Mouse (Mus musculus): ENCODE measurements around the gene Agbl4. TPM values are rescaled to one million over a fixed set of nuclear protein-coding genes. Genes with fewer than 3 reads are reported as not detected.

Agbl4 gene
- total and polyA plus RNA-seq, 3 experiments = not detected

DNA sequence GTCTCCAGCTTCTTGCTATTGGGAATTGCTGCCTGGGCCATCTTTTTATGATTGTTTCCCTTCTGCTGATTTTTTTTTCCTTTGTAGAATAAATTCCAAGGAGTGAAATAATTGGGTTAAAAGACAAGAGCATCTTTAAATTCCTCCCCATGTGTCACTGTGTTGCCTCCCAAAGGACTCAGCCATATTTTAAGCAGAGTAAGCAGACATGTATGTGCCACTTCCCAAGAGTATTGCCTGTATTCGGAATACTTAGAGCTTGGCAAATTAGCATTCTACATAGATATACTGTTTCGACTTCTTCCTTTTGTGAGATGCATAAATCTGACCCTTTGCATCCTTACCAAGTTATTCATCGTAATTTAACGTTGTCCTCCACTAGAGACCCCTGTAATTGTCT lies 1070.3 kb downstream of the Agbl4 start:
- Histone ChIP-seq H3K4me1 (ENCODE audit: control insufficient read depth in 1 of 2, insufficient read depth in 2 of 2) (peaks cover 13 to 16% of the 10 kb centered on the region in 2 experiments), H3K79me2 (replicated peaks; ENCODE audit: control insufficient read depth, extremely low read depth, insufficient read depth, poor library complexity, severe bottlenecking) (no peaks in the 10 kb centered on the region), H3K9ac (ENCODE audit: insufficient read depth, low read depth) (no peak overlapping the region), H3K27ac (ENCODE audit: insufficient read depth, low read depth) (no peak overlapping the region), H3K9me3 (replicated peaks; ENCODE audit: low read length) (no peaks in the 10 kb centered on the region), H3K27me3 (replicated peaks) (no peaks in the 10 kb centered on the region), H3K4me2 (ENCODE audit: insufficient read depth, low read depth, poor library complexity, severe bottlenecking) (no peak overlapping the region), H3K4me3 (replicated peaks in 1 of 3; ENCODE audit: low read depth in 2 of 3, low read length in 2 of 3, poor library complexity in 1 of 3) (no peak overlapping the region), H3K36me3 (replicated peaks in 1 of 2; ENCODE audit: control insufficient read depth in 1 of 2, insufficient read depth in 1 of 2, low read length in 1 of 2) (no peaks in the 10 kb centered on the region)
- dilution Hi-C loops (cut with MboI; ENCODE audit: extremely low pct_ligation_motif_present, extremely low pct_unique_long_range_greater_than_20kb, low sequenced_read_pairs) = no loop called here
- TF ChIP-seq CHD1 (IDR thresholded peaks at IDR 0.05; ENCODE audit: low read depth, low read length) (no peak), ZMIZ1 (IDR thresholded peaks at IDR 0.05; ENCODE audit: low read depth, low read length) (no peak), KAT2A (IDR thresholded peaks at IDR 0.05; ENCODE audit: insufficient replicate concordance, low read length) (no peak), CHD2 (IDR thresholded peaks at IDR 0.05; ENCODE audit: low read length) (no peak), SMC3 (IDR thresholded peaks at IDR 0.05; ENCODE audit: low read depth, low read length) (no peak), MXI1 (IDR thresholded peaks at IDR 0.05; ENCODE audit: low read depth, low read length) (no peak), TBP (conservative IDR thresholded peaks at IDR 0.05; ENCODE audit: low read depth, low read length) (no peak), MAX (IDR thresholded peaks at IDR 0.05; ENCODE audit: low read length) (no peak), USF2 (conservative IDR thresholded peaks at IDR 0.05; ENCODE audit: low read depth, low read length) (no peak), NRF1 (IDR thresholded peaks at IDR 0.05; ENCODE audit: low read depth, low read length) (no peak)
- no peak for DNase-seq (ENCODE audit: extremely low read depth)
- in situ Hi-C loops (cut with MboI; ENCODE audit: low pct_ligation_motif_present, low pct_unique_long_range_greater_than_20kb, low sequenced_read_pairs) = no loop called here

DNA sequence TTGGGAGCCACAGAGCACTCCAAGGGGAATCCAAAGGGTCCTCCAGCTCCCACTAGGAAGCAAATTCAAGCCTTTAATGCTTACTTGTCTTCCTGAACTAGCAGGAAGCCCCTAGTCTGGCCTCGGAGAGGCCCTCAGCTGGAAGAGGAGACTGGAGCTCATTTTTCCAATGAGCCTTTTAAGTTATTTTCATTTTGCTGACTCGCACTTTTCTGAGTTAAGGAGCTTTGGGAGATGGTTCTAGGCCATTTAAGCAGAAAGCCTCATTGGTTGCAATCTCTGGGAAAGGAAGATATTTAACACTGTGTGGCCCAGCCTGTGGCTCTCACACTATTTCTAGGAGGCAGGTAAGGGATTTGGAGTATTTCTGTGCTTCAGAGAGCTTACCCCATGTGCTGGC lies 1072.4 kb downstream of the Agbl4 start:
- in situ Hi-C loops (cut with MboI; ENCODE audit: low pct_ligation_motif_present, low pct_unique_long_range_greater_than_20kb, low sequenced_read_pairs) = no loop called here
- Histone ChIP-seq H3K9ac (ENCODE audit: insufficient read depth, low read depth) (no peak overlapping the region), H3K9me3 (replicated peaks; ENCODE audit: low read length) (no peaks in the 10 kb centered on the region), H3K79me2 (replicated peaks; ENCODE audit: control insufficient read depth, extremely low read depth, insufficient read depth, poor library complexity, severe bottlenecking) (no peaks in the 10 kb centered on the region), H3K27me3 (replicated peaks) (no peaks in the 10 kb centered on the region), H3K4me1 (ENCODE audit: control insufficient read depth in 1 of 2, insufficient read depth in 2 of 2) (peaks cover 12 to 14% of the 10 kb centered on the region in 2 experiments), H3K36me3 (replicated peaks in 1 of 2; ENCODE audit: control insufficient read depth in 1 of 2, insufficient read depth in 1 of 2, low read length in 1 of 2) (no peaks in the 10 kb centered on the region), H3K4me3 (replicated peaks in 1 of 3; ENCODE audit: low read depth in 2 of 3, low read length in 2 of 3, poor library complexity in 1 of 3) (no peak overlapping the region), H3K27ac (ENCODE audit: insufficient read depth, low read depth) (no peak overlapping the region), H3K4me2 (ENCODE audit: insufficient read depth, low read depth, poor library complexity, severe bottlenecking) (no peak overlapping the region)
- dilution Hi-C loops (cut with MboI; ENCODE audit: extremely low pct_ligation_motif_present, extremely low pct_unique_long_range_greater_than_20kb, low sequenced_read_pairs) = no loop called here
- DNase-seq (ENCODE audit: extremely low read depth) = no peak
- no peak for TF ChIP-seq CHD1 (IDR thresholded peaks at IDR 0.05; ENCODE audit: low read depth, low read length)
- no peak for TF ChIP-seq NRF1 (IDR thresholded peaks at IDR 0.05; ENCODE audit: low read depth, low read length)
- no peak for TF ChIP-seq MAX (IDR thresholded peaks at IDR 0.05; ENCODE audit: low read length)
- peak; percentile 53; the same call in 1 of the 2 replicates for TF ChIP-seq MAFK (IDR thresholded peaks at IDR 0.05; ENCODE audit: insufficient replicate concordance, low read length)
- TF ChIP-seq ELF1 (IDR thresholded peaks at IDR 0.05; ENCODE audit: low read depth, low read length) = no peak
- no peak for TF ChIP-seq CTCF (conservative IDR thresholded peaks at IDR 0.05 in 1 of 2, IDR thresholded peaks at IDR 0.05 in 1 of 2; ENCODE audit: low read depth in 2 of 2, low read length in 2 of 2)

DNA sequence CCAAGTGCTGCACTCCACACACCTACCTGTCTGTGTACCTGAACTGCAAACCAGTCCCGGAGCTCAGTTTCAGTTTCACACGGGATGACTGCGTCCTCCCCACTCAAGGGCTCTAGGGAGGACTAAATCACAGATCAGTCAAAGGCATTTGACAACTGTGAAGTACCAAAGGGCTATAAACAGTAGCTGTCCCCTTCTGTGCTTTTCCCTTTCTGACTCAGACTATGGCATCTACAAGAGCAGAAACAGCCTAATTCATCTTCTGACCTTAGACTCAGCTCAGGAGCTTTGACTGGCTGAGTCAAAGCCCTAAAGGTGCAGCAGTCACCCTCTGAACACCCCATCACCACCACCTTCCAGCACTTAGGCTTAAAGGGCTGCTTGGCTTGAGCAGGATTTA lies 1074.3 kb downstream of the Agbl4 start:
- in situ Hi-C loops (cut with MboI; ENCODE audit: low pct_ligation_motif_present, low pct_unique_long_range_greater_than_20kb, low sequenced_read_pairs) = no loop called here
- H3K27me3 ChIP-seq (replicated peaks) = no peaks in the 10 kb centered on the region
- H3K4me3 ChIP-seq (replicated peaks in 1 of 3; ENCODE audit: low read depth in 2 of 3, low read length in 2 of 3, poor library complexity in 1 of 3) = no peak overlapping the region
- H3K9ac ChIP-seq (ENCODE audit: insufficient read depth, low read depth) = no peak overlapping the region
- dilution Hi-C loops (cut with MboI; ENCODE audit: extremely low pct_ligation_motif_present, extremely low pct_unique_long_range_greater_than_20kb, low sequenced_read_pairs) = no loop called here
- peak; percentile 22 for DNase-seq (ENCODE audit: extremely low read depth)
- H3K36me3 ChIP-seq (replicated peaks in 1 of 2; ENCODE audit: control insufficient read depth in 1 of 2, insufficient read depth in 1 of 2, low read length in 1 of 2) = no peaks in the 10 kb centered on the region
- H3K4me1 ChIP-seq (ENCODE audit: control insufficient read depth in 1 of 2, insufficient read depth in 2 of 2) = peaks cover 10 to 13% of the 10 kb centered on the region in 2 experiments
- no peaks in the 10 kb centered on the region for H3K79me2 ChIP-seq (replicated peaks; ENCODE audit: control insufficient read depth, extremely low read depth, insufficient read depth, poor library complexity, severe bottlenecking)
- peak; percentile 67 for TF ChIP-seq EP300 (IDR thresholded peaks at IDR 0.05; ENCODE audit: low read length)
- TF ChIP-seq MEF2A (IDR thresholded peaks at IDR 0.05; ENCODE audit: borderline replicate concordance, low read depth, low read length) = peak; percentile 80
- TF ChIP-seq MAZ (IDR thresholded peaks at IDR 0.05; ENCODE audit: low read depth, low read length) = no peak
- TF ChIP-seq POLR2AphosphoS2 (IDR thresholded peaks at IDR 0.05; ENCODE audit: low read depth, low read length) = no peak
- TF ChIP-seq IRF4 (IDR thresholded peaks at IDR 0.05; ENCODE audit: low read depth, low read length) = peak; percentile 89
- no peak for TF ChIP-seq ZC3H11A (IDR thresholded peaks at IDR 0.05; ENCODE audit: low read depth, low read length)
- TF ChIP-seq JUN (IDR thresholded peaks at IDR 0.05; ENCODE audit: insufficient read depth, low read depth, low read length) = no peak
- TF ChIP-seq JUND (conservative IDR thresholded peaks at IDR 0.05; ENCODE audit: low read depth, low read length) = peak; percentile 50; the same call in 1 of the 2 replicates
- no peak for TF ChIP-seq MXI1 (IDR thresholded peaks at IDR 0.05; ENCODE audit: low read depth, low read length)
- TF ChIP-seq CTCF (conservative IDR thresholded peaks at IDR 0.05 in 1 of 2, IDR thresholded peaks at IDR 0.05 in 1 of 2; ENCODE audit: low read depth in 2 of 2, low read length in 2 of 2) = no peak
- no peak for TF ChIP-seq SMC3 (IDR thresholded peaks at IDR 0.05; ENCODE audit: low read depth, low read length)
- 0 out of 2 replicates have a peak, but pooled peaks have one; percentile 23 for TF ChIP-seq TCF12 (IDR thresholded peaks at IDR 0.05; ENCODE audit: low read depth, low read length)
- TF ChIP-seq NRF1 (IDR thresholded peaks at IDR 0.05; ENCODE audit: low read depth, low read length) = no peak
- TF ChIP-seq ETS1 (conservative IDR thresholded peaks at IDR 0.05; ENCODE audit: low read depth, low read length) = peak; percentile 32; the same call in 1 of the 2 replicates
- H3K9me3 ChIP-seq (replicated peaks; ENCODE audit: low read length) = no peaks in the 10 kb centered on the region
- peak overlapping the region; percentile 52; the same call in 1 of the 2 replicates for H3K4me2 ChIP-seq (ENCODE audit: insufficient read depth, low read depth, poor library complexity, severe bottlenecking)
- no peak overlapping the region for H3K27ac ChIP-seq (ENCODE audit: insufficient read depth, low read depth)
